Mouse (Mus musculus) hindbrain, embryonic 16.5 days (tissue): ENCODE data around the gene Aff3. TPM values are rescaled to one million over a fixed set of nuclear protein-coding genes. Genes with fewer than 3 reads are reported as not detected.

Source experiments
- ATAC-seq: fragments of 200-750 bp; cut with Nextera tagmentation; 2 replicates; pipeline ENCODE4 v1.8.0; 2017; ENCODE audit warnings: moderate TSS enrichment, moderate library complexity
- H3K27ac ChIP-seq: fragments of 300-500 bp; sonication (generic); 2 replicates; pipeline ENCODE4 v1.5.1; 2014; ENCODE audit warnings: low read depth, mild to moderate bottlenecking, control low read depth, low read length, moderate library complexity
- H3K27me3 ChIP-seq: fragments of 300-500 bp; sonication (generic); replicated peaks from 2 replicates; pipeline ENCODE4 v1.6.1; 2014; ENCODE audit warnings: low read length; ENCODE audit not compliant: control insufficient read depth, insufficient read depth
- H3K36me3 ChIP-seq: fragments of 300-500 bp; sonication (generic); 2 replicates; pipeline ENCODE4 v1.6.1; 2014; ENCODE audit warnings: mild to moderate bottlenecking, low read length, moderate library complexity, mixed read lengths; ENCODE audit not compliant: control insufficient read depth, insufficient read depth
- H3K4me1 ChIP-seq: fragments of 300-500 bp; sonication (generic); 2 replicates; pipeline ENCODE4 v1.6.1; 2014; ENCODE audit warnings: low read depth, low read length; ENCODE audit not compliant: control insufficient read depth, insufficient read depth
- H3K4me2 ChIP-seq: fragments of 300-500 bp; sonication (generic); 2 replicates; pipeline ENCODE4 v1.6.1; 2014; ENCODE audit warnings: mild to moderate bottlenecking, low read length, control low read depth, moderate library complexity
- H3K4me3 ChIP-seq: fragments of 300-500 bp; sonication (generic); 2 replicates; pipeline ENCODE4 v1.5.1; 2014; ENCODE audit warnings: mild to moderate bottlenecking, low read length, control low read depth, moderate library complexity
- H3K9ac ChIP-seq: fragments of 300-500 bp; sonication (generic); 2 replicates; pipeline ENCODE4 v1.6.1; 2014; ENCODE audit warnings: low read depth, mild to moderate bottlenecking, control low read depth, low read length, moderate library complexity
- H3K9me3 ChIP-seq: fragments of 300-500 bp; sonication (generic); 2 replicates; pipeline ENCODE4 v1.6.1; 2014; ENCODE audit warnings: mild to moderate bottlenecking, low read length, moderate library complexity; ENCODE audit not compliant: control insufficient read depth
- WGBS: fragments of 180-500 bp; shearing (Covaris S2); extraction: QIAGEN DNeasy Blood & Tissue Kit; methylation state at CpG from one replicate; pipeline ENCODE4 v1.1.7; 2014; 5-methylcytosine and 5-hydroxymethylcytosine counted together
- polyA plus RNA-seq: library from polyadenylated mRNA; unstranded; fragments of >200 nt; fragmentation: Nextera tagmentation; extraction: Ambion mirVana; gene quantifications from 2 replicates; pipeline ENCODE4 v1.2.1, GENCODE M21; 2015

Aff3 gene
- polyA plus RNA-seq, 1 experiment from 2014 or later = 8.4 TPM

GRCm38 (mm10) chr1:38199669-38200635, 464.8 kb downstream of the Aff3 start:
- H3K4me3 ChIP-seq = no peak overlapping the region
- H3K4me2 ChIP-seq = 0 out of 2 replicates have a peak overlapping the region, but pooled peaks have one; percentile 4
- no peaks in the 10 kb centered on the region for H3K36me3 ChIP-seq
- peak; percentile 73 for ATAC-seq
- no peaks in the 10 kb centered on the region for H3K9me3 ChIP-seq
- peak overlapping the region; percentile 77 for H3K27ac ChIP-seq
- 0 out of 2 replicates have a peak overlapping the region, but pooled peaks have one; percentile 33 for H3K9ac ChIP-seq
- no peaks in the 10 kb centered on the region for H3K27me3 ChIP-seq
- H3K4me1 ChIP-seq = peaks cover 35% of the 10 kb centered on the region
- WGBS = 27% methylated on average over 17 of the region's 17 CpGs

GRCm38 (mm10) chr1:38198393-38199029, 466.2 kb downstream of the Aff3 start:
- Histone ChIP-seq H3K4me2 (no peak overlapping the region; the same call in 1 of the 2 replicates), H3K9ac (peak overlapping the region; percentile 5), H3K27me3 (no peaks in the 10 kb centered on the region), H3K4me3 (no peak overlapping the region), H3K27ac (peak overlapping the region; percentile 62), H3K36me3 (no peaks in the 10 kb centered on the region), H3K4me1 (peaks cover 35% of the 10 kb centered on the region), H3K9me3 (no peaks in the 10 kb centered on the region)
- peak; percentile 31 for ATAC-seq
- WGBS = 18% methylated on average over 15 of the region's 15 CpGs

- no peak overlapping the region for H3K27ac ChIP-seq
- ATAC-seq = 0 out of 2 replicates have a peak, but pooled peaks have one; percentile 44
- H3K4me1 ChIP-seq = peaks cover 35% of the 10 kb centered on the region
- no peak overlapping the region for H3K9ac ChIP-seq
- H3K4me3 ChIP-seq = no peak overlapping the region
- no peaks in the 10 kb centered on the region for H3K9me3 ChIP-seq
- H3K36me3 ChIP-seq = no peaks in the 10 kb centered on the region
- H3K27me3 ChIP-seq = no peaks in the 10 kb centered on the region
- WGBS = 46% methylated on average over 8 of the region's 8 CpGs
- H3K4me2 ChIP-seq = no peak overlapping the region
Measured at GRCm38 (mm10) chr1:38197145-38197682, 467.5 kb downstream of the Aff3 start.

GRCm38 (mm10) chr1:38195721-38196120, 469.0 kb downstream of the Aff3 start:
- Histone ChIP-seq H3K27ac (no peak overlapping the region), H3K27me3 (no peaks in the 10 kb centered on the region), H3K4me3 (no peak overlapping the region), H3K4me2 (no peak overlapping the region), H3K36me3 (peaks cover 2% of the 10 kb centered on the region; the same call in 1 of the 2 replicates), H3K9me3 (no peaks in the 10 kb centered on the region), H3K4me1 (peaks cover 33% of the 10 kb centered on the region), H3K9ac (no peak overlapping the region)
- 73% methylated on average over 3 of the region's 3 CpGs for WGBS
- ATAC-seq = no peak

- no peak overlapping the region for H3K4me3 ChIP-seq
- no peaks in the 10 kb centered on the region for H3K4me1 ChIP-seq
- no peak overlapping the region for H3K27ac ChIP-seq
- H3K36me3 ChIP-seq = peaks cover 9% of the 10 kb centered on the region
- WGBS = 77% methylated on average over 5 of the region's 5 CpGs
- no peaks in the 10 kb centered on the region for H3K9me3 ChIP-seq
- H3K4me2 ChIP-seq = no peak overlapping the region
- H3K9ac ChIP-seq = no peak overlapping the region
- no peak for ATAC-seq
- no peaks in the 10 kb centered on the region for H3K27me3 ChIP-seq
Measured at GRCm38 (mm10) chr1:38186227-38186545, 478.6 kb downstream of the Aff3 start.

- peak; percentile 86 for ATAC-seq
Measured at GRCm38 (mm10) chr1:38185517-38186226, 479.1 kb downstream of the Aff3 start.

GRCm38 (mm10) chr1:38181020-38181550, 483.7 kb downstream of the Aff3 start:
- H3K4me3 ChIP-seq = no peak overlapping the region
- H3K9ac ChIP-seq = no peak overlapping the region
- no peaks in the 10 kb centered on the region for H3K9me3 ChIP-seq
- no peak for ATAC-seq
- H3K27ac ChIP-seq = no peak overlapping the region
- 79% methylated on average over 15 of the region's 15 CpGs for WGBS
- no peaks in the 10 kb centered on the region for H3K4me1 ChIP-seq
- no peak overlapping the region for H3K4me2 ChIP-seq
- no peaks in the 10 kb centered on the region for H3K27me3 ChIP-seq
- H3K36me3 ChIP-seq = peaks cover 17% of the 10 kb centered on the region

More at GRCm38 (mm10) chr1:38185517-38186226, 479.1 kb downstream of the Aff3 start:
- WGBS = 47% methylated on average over 17 of the region's 17 CpGs
- no peaks in the 10 kb centered on the region for H3K9me3 ChIP-seq
- H3K4me3 ChIP-seq = no peak overlapping the region
- no peak overlapping the region for H3K9ac ChIP-seq
- H3K36me3 ChIP-seq = peaks cover 10% of the 10 kb centered on the region; the same call in 1 of the 2 replicates
- H3K4me1 ChIP-seq = no peaks in the 10 kb centered on the region
- no peak overlapping the region for H3K27ac ChIP-seq
- H3K4me2 ChIP-seq = no peak overlapping the region
- H3K27me3 ChIP-seq = no peaks in the 10 kb centered on the region

- no peaks in the 10 kb centered on the region for H3K4me1 ChIP-seq
- peaks cover 17% of the 10 kb centered on the region for H3K36me3 ChIP-seq
- H3K4me3 ChIP-seq = no peak overlapping the region
- no peak overlapping the region for H3K9ac ChIP-seq
- H3K9me3 ChIP-seq = no peaks in the 10 kb centered on the region
- H3K4me2 ChIP-seq = no peak overlapping the region
- 92% methylated on average over 8 of the region's 8 CpGs for WGBS
- no peaks in the 10 kb centered on the region for H3K27me3 ChIP-seq
- no peak for ATAC-seq
- H3K27ac ChIP-seq = no peak overlapping the region
Measured at GRCm38 (mm10) chr1:38178929-38179328, 485.8 kb downstream of the Aff3 start.
